Mouse (Mus musculus) layer of hippocampus, adult 18-20 months (tissue): ENCODE measurements around the gene AC153137.1. TPM values are rescaled to one million over a fixed set of nuclear protein-coding genes. Genes with fewer than 3 reads are reported as not detected.

ENCODE experiments used
- total RNA-seq, 2 experiments: library from RNA; stranded (reverse); gene quantifications; 2 replicates each; pipeline ENCODE4 v1.2.3; 2021

AC153137.1 gene
- total RNA-seq, 2 experiments from 2014 or later: not detected

Other genes with a start within 250 kb of the AC153137.1 start
- gene Phf3, start 104.0 kb downstream of the AC153137.1 start, total RNA-seq: 10 to 100 TPM; 83.9 to 89.6 TPM
- not detected for gene Lgsn, start 198.4 kb upstream of the AC153137.1 start, total RNA-seq
- gene 4931428L18Rik, start 244.7 kb upstream of the AC153137.1 start, total RNA-seq: not detected
- gene Pih1d3, start 244.9 kb upstream of the AC153137.1 start, total RNA-seq: not detected